ENCODE assay signal across 9 mouse cellular contexts in the genomic region with DNA sequence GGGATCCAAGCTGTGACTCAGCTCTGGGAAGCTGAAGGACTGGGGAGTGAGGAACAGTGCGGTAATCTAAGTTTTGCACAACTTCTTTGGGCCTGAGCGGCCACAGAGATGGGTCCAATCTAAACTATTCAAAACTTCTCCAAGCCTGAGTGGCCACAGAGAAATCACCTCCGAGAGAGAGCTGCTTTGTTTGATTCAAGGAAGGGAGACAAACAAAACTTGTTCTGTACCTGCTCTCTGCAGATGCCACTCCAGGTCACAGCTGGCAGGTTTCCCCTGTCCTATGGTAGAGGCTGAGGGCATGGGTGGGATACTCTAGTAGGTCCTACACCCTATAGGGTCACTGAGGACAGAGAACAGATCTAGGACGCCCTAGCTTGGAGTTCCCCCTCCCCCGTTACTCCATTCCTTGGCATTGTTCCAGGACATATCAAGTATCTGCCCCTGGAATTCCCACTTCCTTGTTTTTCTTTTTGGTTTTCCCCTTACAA.
A peak's percentile ranks its signal among the peaks of the same experiment; 100 is the strongest.
DNase-seq lines count a peak whose midpoint lies in the region; ATAC-seq and TF ChIP-seq lines count a peak whose summit lies in the region.
"Had no signal": no experiment of that assay in that cellular context is flagged by ENCODE, and none has a peak within 500 bp of the region (broad histone marks: within the 10 kb centered on the region; RNA-seq: fewer than 3 reads in every experiment).

No protein-coding gene starts in this region.

- peak; percentile 54 for DNase-seq in adrenal gland, adult 2 months
- no peak for DNase-seq in adrenal gland, postnatal 25 days
- DNase-seq in spleen, adult 2 months (ENCODE audit: low read depth in 1 of 2, low spot score in 2 of 2): no peak
- no peak for DNase-seq in spleen, postnatal 14 days (ENCODE audit: low spot score in 2 of 2)
- no peak for DNase-seq in ovary, postnatal 36 days (ENCODE audit: low spot score)
- no peak for DNase-seq in layer of hippocampus, postnatal 25 days (ENCODE audit: extremely low spot score in 1 of 2, low spot score in 1 of 2)

- H3K9me3 ChIP-seq in kidney, embryonic 16.5 days (ENCODE audit: low read length): no peaks in the 10 kb centered on the region

- no peaks in the 10 kb centered on the region; the same call in 1 of the 2 replicates for H3K27me3 ChIP-seq in spleen, adult 2 months (ENCODE audit: control insufficient read depth, insufficient read depth, low read length)
- H3K27me3 ChIP-seq in kidney, embryonic 16.5 days (ENCODE audit: insufficient read depth, low read length): no peaks in the 10 kb centered on the region
- no peaks in the 10 kb centered on the region for H3K27me3 ChIP-seq in small intestine, adult 2 months (ENCODE audit: control insufficient read depth, insufficient read depth, low read length)

- peak overlapping the region; percentile 28; the same call in 1 of the 2 replicates for H3K27ac ChIP-seq in spleen, adult 2 months (ENCODE audit: insufficient read depth, low read length)
- H3K27ac ChIP-seq in kidney, embryonic 16.5 days (ENCODE audit: low read length): peak overlapping the region; percentile 73; the same call in 1 of the 2 replicates
- H3K27ac ChIP-seq in small intestine, adult 2 months (ENCODE audit: insufficient read depth, low read depth, low read length): peak overlapping the region; percentile 83

- no peaks in the 10 kb centered on the region for H3K36me3 ChIP-seq in spleen, adult 2 months (ENCODE audit: control insufficient read depth, insufficient read depth, low read length)
- H3K36me3 ChIP-seq in kidney, embryonic 16.5 days (ENCODE audit: insufficient read depth, low read length): no peaks in the 10 kb centered on the region
- no peaks in the 10 kb centered on the region for H3K36me3 ChIP-seq in small intestine, adult 2 months (ENCODE audit: control insufficient read depth, insufficient read depth, low read length)

- H3K4me1 ChIP-seq in spleen, adult 2 months (ENCODE audit: control insufficient read depth, insufficient read depth, insufficient read length): no peaks in the 10 kb centered on the region
- peaks cover 43% of the 10 kb centered on the region for H3K4me1 ChIP-seq in kidney, embryonic 16.5 days (ENCODE audit: insufficient read depth, low read length)
- peaks cover 18% of the 10 kb centered on the region; the same call in 1 of the 2 replicates for H3K4me1 ChIP-seq in small intestine, adult 2 months (ENCODE audit: control insufficient read depth, insufficient read depth, insufficient read length, low read length)

- no peak for TF ChIP-seq POLR2A in spleen, adult 2 months (IDR thresholded peaks at IDR 0.05; ENCODE audit: low read depth, low read length)
- TF ChIP-seq POLR2A in small intestine, adult 2 months (IDR thresholded peaks at IDR 0.05; ENCODE audit: low read depth, low read length): no peak

- 85% methylated on average over 5 of the region's 5 CpGs for WGBS in spleen, adult 2 months
- WGBS in kidney, embryonic 16.5 days: 36% methylated on average over 5 of the region's 5 CpGs
- 19% methylated on average over 5 of the region's 5 CpGs for WGBS in small intestine, adult 2 months

- 0 out of 2 replicates have a peak overlapping the region, but pooled peaks have one; percentile 29 for H3K4me2 ChIP-seq in kidney, embryonic 16.5 days (replicated peaks; ENCODE audit: low read depth, low read length)

- H3K4me3 ChIP-seq in spleen, adult 2 months (ENCODE audit: extremely low read depth, insufficient read depth, insufficient read length): no peak overlapping the region
- no peak overlapping the region for H3K4me3 ChIP-seq in kidney, embryonic 16.5 days (ENCODE audit: low read length)
- peak overlapping the region; percentile 42; the same call in 1 of the 2 replicates for H3K4me3 ChIP-seq in small intestine, adult 2 months (ENCODE audit: low read depth, low read length)
- H3K4me3 ChIP-seq: erythroblast, embryonic 14.5 days had no signal

- H3K9ac ChIP-seq in kidney, embryonic 16.5 days (replicated peaks; ENCODE audit: low read length): no peak overlapping the region

- ATAC-seq in kidney, embryonic 16.5 days (ENCODE audit: low FRiP score, low TSS enrichment): no peak

- TF ChIP-seq CTCF in spleen, adult 2 months (IDR thresholded peaks at IDR 0.05; ENCODE audit: extremely low read depth, insufficient read depth, insufficient read length, insufficient replicate concordance): no peak
- no peak for TF ChIP-seq CTCF in small intestine, adult 2 months (IDR thresholded peaks at IDR 0.05; ENCODE audit: extremely low read depth, insufficient read length, insufficient replicate concordance, low read depth, low read length)

Comparison
In these comparisons a context has a peak if more than half of its experiments do, and no peak if none do; other contexts are left out.
1. H3K27ac ChIP-seq: peak in every context shown above with its lines; median percentile 83 in small intestine, adult 2 months; 73 in kidney, embryonic 16.5 days; 28 in spleen, adult 2 months.